Mouse (Mus musculus): ENCODE results near the gene Farsb. TPM values are rescaled to one million over a fixed set of nuclear protein-coding genes. Genes with fewer than 3 reads are reported as not detected.

Farsb gene
- total RNA-seq (2014; rRNA removed) (85.9 and 90.0 TPM in 2 replicates), polyA plus RNA-seq (2015; fragmentation: Nextera tagmentation; extraction: Ambion mirVana) (134 and 138 TPM in 2 replicates)

- WGBS = under 1% methylated on average over 31 of the region's 31 CpGs
- TF ChIP-seq CTCF (IDR thresholded peaks at IDR 0.05) = no peak
- Histone ChIP-seq H3K27me3 (ENCODE audit: insufficient read depth, low read length) (no peaks in the 10 kb centered on the region), H3K4me1 (ENCODE audit: insufficient read depth, low read length) (no peaks in the 10 kb centered on the region), H3K27ac (ENCODE audit: low read depth, low read length) (peak within 1 kb of the TSS; percentile 55), H3K9ac (replicated peaks; ENCODE audit: low read length, poor library complexity, severe bottlenecking) (peak within 1 kb of the TSS; percentile 68), H3K4me3 (ENCODE audit: low read depth, low read length) (peak within 1 kb of the TSS; percentile 72), H3K36me3 (ENCODE audit: insufficient read depth, low read length) (no peaks in the 10 kb centered on the region), H3K4me2 (ENCODE audit: low read depth, low read length, poor library complexity, severe bottlenecking) (peak within 1 kb of the TSS; percentile 83), H3K9me3 (ENCODE audit: low read length) (no peaks in the 10 kb centered on the region)
- DNase-seq (ENCODE audit: low spot score) = peak; percentile 96
- peak; percentile 97 for ATAC-seq (ENCODE audit: low FRiP score)
These were observed at the start of gene Farsb for GRCm38 (mm10) chr1:78488752-78489492. TSS of gene Farsb (minus strand) at chr1:78488897.

DNA sequence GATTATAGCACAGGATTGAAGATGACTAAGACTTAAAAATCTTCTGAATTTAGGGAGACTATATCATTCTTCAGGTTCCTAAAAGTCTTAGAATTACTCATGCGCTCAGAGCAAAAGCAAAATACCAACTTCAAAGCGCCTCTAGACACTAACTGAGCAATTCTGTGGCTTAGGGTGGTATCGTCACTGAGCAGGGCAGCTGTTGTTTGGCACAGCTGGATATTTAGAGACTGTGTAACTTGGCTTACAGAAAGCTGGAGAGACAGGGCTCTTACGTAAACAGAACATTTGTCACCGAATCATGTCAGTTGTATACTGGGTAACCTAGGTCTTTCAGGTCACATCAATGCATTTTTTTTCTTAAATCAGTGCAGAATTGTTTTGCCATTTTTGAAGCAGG is 49.7 kb upstream of the Farsb start:
- WGBS = 44% methylated on average over 5 of the region's 5 CpGs
- Histone ChIP-seq H3K9me3 (ENCODE audit: low read length) (no peaks in the 10 kb centered on the region), H3K4me3 (ENCODE audit: low read depth, low read length) (no peak overlapping the region), H3K9ac (replicated peaks; ENCODE audit: low read length, poor library complexity, severe bottlenecking) (no peak overlapping the region), H3K4me1 (ENCODE audit: insufficient read depth, low read length) (no peaks in the 10 kb centered on the region), H3K27me3 (ENCODE audit: insufficient read depth, low read length) (no peaks in the 10 kb centered on the region), H3K27ac (ENCODE audit: low read depth, low read length) (no peak overlapping the region), H3K4me2 (ENCODE audit: low read depth, low read length, poor library complexity, severe bottlenecking) (0 out of 2 replicates have a peak overlapping the region, but pooled peaks have one; percentile 66), H3K36me3 (ENCODE audit: insufficient read depth, low read length) (no peaks in the 10 kb centered on the region)
- no peak for TF ChIP-seq CTCF (IDR thresholded peaks at IDR 0.05)
- ATAC-seq (ENCODE audit: low FRiP score) = no peak
- no peak for DNase-seq (ENCODE audit: low spot score)

DNA sequence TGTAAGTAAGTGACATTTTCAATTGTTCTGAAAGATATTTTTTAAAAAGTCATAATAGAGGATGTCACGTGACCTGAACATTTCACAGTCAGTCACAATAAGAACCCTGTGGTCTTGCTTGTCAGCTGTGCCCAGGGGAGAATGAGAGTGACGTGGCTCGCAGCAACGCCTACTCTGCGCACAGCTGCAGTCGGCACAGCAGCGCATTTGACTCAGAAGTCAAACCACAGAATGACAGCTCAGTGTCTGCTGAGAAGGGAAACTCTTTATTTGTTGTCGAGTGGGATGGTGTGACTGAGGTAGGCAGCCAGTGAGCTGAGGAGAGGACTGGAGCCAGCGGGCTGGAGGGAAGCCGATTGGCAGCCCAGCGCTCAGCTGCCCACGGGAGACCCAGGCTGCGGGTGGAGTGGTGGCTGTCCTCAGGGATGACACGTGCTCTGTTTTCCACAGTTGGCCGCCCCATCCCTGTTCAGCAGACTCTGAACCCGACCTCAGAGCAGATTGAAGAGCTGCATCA is 48.9 kb upstream of the Farsb start:
- Histone ChIP-seq H3K9me3 (ENCODE audit: low read length) (no peaks in the 10 kb centered on the region), H3K4me2 (ENCODE audit: low read depth, low read length, poor library complexity, severe bottlenecking) (peak overlapping the region; percentile 66), H3K27me3 (ENCODE audit: insufficient read depth, low read length) (no peaks in the 10 kb centered on the region), H3K4me3 (ENCODE audit: low read depth, low read length) (peak overlapping the region; percentile 34), H3K36me3 (ENCODE audit: insufficient read depth, low read length) (no peaks in the 10 kb centered on the region), H3K9ac (replicated peaks; ENCODE audit: low read length, poor library complexity, severe bottlenecking) (peak overlapping the region; percentile 9; the same call in 1 of the 2 replicates), H3K27ac (ENCODE audit: low read depth, low read length) (peak overlapping the region; percentile 13), H3K4me1 (ENCODE audit: insufficient read depth, low read length) (no peaks in the 10 kb centered on the region)
- WGBS = 10% methylated on average over 16 of the region's 16 CpGs
- ATAC-seq (ENCODE audit: low FRiP score) (peak; percentile 94), DNase-seq (ENCODE audit: low spot score) (peak; percentile 77)
- no peak for TF ChIP-seq CTCF (IDR thresholded peaks at IDR 0.05)

DNA sequence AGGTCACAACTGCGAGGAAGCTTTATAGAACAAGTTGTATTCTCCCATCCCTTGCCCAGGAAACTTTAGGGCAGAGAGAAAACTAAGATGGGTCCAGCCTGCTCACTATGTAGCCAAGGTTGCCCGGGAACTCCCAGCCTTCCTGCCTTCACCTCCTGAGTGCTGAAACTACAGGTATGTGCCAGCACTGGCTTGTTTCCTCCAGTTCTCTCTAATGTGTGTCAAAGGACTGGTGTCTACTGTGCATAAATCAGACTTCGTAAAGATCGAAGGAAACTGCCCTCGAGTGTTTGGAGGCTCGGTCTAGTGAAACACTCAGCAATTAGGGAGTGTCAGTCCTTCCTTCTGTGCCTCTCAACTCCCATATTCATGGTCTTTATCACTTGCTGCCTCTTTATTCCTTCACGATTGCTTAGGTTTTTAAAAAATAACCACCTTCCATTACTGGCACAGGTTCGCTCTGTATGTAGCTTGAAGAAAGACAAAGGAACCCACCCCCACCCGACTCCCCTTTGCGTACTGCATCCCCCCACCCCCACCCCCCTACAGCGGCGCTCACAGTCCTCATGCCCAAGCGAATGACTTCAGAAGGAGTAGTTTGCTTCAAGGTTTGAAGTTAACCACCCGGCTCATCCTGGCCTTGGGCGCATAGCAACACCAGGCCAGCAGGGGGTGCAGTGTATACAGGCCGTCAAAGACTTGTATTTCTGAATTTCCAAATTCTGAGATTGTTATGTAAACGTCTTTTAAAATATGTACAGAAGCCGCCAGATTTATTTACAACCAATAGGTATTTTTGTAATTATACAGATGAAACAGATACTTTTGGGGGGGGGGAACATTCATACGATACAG is 47.8 kb upstream of the Farsb start:
- DNase-seq (ENCODE audit: low spot score) = peak; percentile 77
- Histone ChIP-seq H3K4me3 (ENCODE audit: low read depth, low read length) (peak overlapping the region; percentile 34), H3K4me1 (ENCODE audit: insufficient read depth, low read length) (no peaks in the 10 kb centered on the region), H3K27ac (ENCODE audit: low read depth, low read length) (no peak overlapping the region), H3K9me3 (ENCODE audit: low read length) (no peaks in the 10 kb centered on the region), H3K27me3 (ENCODE audit: insufficient read depth, low read length) (no peaks in the 10 kb centered on the region), H3K9ac (replicated peaks; ENCODE audit: low read length, poor library complexity, severe bottlenecking) (no peak overlapping the region), H3K36me3 (ENCODE audit: insufficient read depth, low read length) (no peaks in the 10 kb centered on the region), H3K4me2 (ENCODE audit: low read depth, low read length, poor library complexity, severe bottlenecking) (peak overlapping the region; percentile 66)
- ATAC-seq (ENCODE audit: low FRiP score) = peak; percentile 64
- peak; percentile 87 for TF ChIP-seq CTCF (IDR thresholded peaks at IDR 0.05)
- 31% methylated on average over 19 of the region's 19 CpGs for WGBS

DNA sequence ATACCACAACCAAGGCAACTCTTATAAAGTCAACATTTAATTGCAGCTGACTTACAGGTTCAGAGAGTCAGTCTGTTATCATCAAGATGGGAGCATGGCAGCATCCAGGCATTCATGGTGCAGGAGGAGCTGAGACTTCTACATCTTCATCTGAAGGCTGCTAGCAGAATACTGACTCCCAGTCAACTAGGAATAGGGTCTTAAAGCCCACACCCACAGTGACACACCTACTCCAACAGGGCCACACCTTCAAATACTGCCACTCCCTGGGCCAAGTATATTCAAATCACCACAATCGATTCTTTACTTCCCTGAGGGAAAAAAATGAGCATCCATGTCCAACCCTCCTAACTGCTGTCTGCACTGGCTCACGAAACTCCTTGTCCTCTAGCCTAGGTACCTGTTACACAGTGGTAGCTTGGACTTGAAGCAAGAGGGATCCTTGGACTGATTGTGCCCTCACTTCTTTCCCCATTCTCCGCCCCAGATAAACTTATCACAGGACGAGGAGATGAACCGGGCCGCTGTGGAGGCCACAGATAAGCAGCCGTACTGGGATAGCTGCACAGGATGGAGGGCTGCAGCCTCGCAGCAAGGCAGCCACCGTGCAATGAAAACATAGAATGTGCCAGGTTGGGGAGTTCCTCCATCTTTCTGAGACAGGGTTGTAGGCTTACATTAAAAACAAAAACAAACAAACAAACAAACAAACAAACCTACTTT is 45.9 kb upstream of the Farsb start:
- Histone ChIP-seq H3K4me2 (ENCODE audit: low read depth, low read length, poor library complexity, severe bottlenecking) (no peak overlapping the region), H3K9me3 (ENCODE audit: low read length) (no peaks in the 10 kb centered on the region), H3K27ac (ENCODE audit: low read depth, low read length) (no peak overlapping the region), H3K36me3 (ENCODE audit: insufficient read depth, low read length) (no peaks in the 10 kb centered on the region), H3K27me3 (ENCODE audit: insufficient read depth, low read length) (no peaks in the 10 kb centered on the region), H3K9ac (replicated peaks; ENCODE audit: low read length, poor library complexity, severe bottlenecking) (no peak overlapping the region), H3K4me3 (ENCODE audit: low read depth, low read length) (no peak overlapping the region), H3K4me1 (ENCODE audit: insufficient read depth, low read length) (no peaks in the 10 kb centered on the region)
- ATAC-seq (ENCODE audit: low FRiP score) = no peak
- no peak for DNase-seq (ENCODE audit: low spot score)
- TF ChIP-seq CTCF (IDR thresholded peaks at IDR 0.05) = no peak
- 93% methylated on average over 9 of the region's 9 CpGs for WGBS
